ENCODE assay signal across 11 mouse cellular contexts in genomic region chr6:75602536-75603279, GRCm38 (mm10).
DNase-seq lines count a peak whose midpoint lies in the region; ATAC-seq lines count a peak whose summit lies in the region.
"Had no signal": no experiment of that assay in that cellular context is flagged by ENCODE, and none has a peak within 500 bp of the region (broad histone marks: within the 10 kb centered on the region; RNA-seq: fewer than 3 reads in every experiment).

No protein-coding gene starts in this region.

- under 1% methylated on average over 11 of the region's 11 CpGs for WGBS in forebrain, embryonic 14.5 days
- WGBS in midbrain, embryonic 12.5 days = 5% methylated on average over 11 of the region's 11 CpGs
- WGBS in kidney, embryonic 16.5 days = 17% methylated on average over 11 of the region's 11 CpGs
- WGBS in intestine, embryonic 16.5 days = 21% methylated on average over 11 of the region's 11 CpGs

- no peaks in the 10 kb centered on the region for H3K27me3 ChIP-seq in forebrain, embryonic 14.5 days (replicated peaks; ENCODE audit: control insufficient read depth, insufficient read depth, low read length)
- no peaks in the 10 kb centered on the region for H3K27me3 ChIP-seq in midbrain, embryonic 12.5 days
- H3K27me3 ChIP-seq in kidney, embryonic 16.5 days (ENCODE audit: insufficient read depth, low read length) = no peaks in the 10 kb centered on the region
- H3K27me3 ChIP-seq in intestine, embryonic 16.5 days (replicated peaks; ENCODE audit: control insufficient read depth, insufficient read depth, low read length) = no peaks in the 10 kb centered on the region

- H3K4me3 ChIP-seq in forebrain, embryonic 14.5 days (ENCODE audit: low read depth, low read length) = no peak overlapping the region
- no peak overlapping the region for H3K4me3 ChIP-seq in midbrain, embryonic 12.5 days
- no peak overlapping the region for H3K4me3 ChIP-seq in kidney, embryonic 16.5 days (ENCODE audit: low read length)
- H3K4me3 ChIP-seq in intestine, embryonic 16.5 days (ENCODE audit: low read length) = no peak overlapping the region

- ATAC-seq in forebrain, embryonic 14.5 days = peak; percentile 96
- peak; percentile 89 for ATAC-seq in midbrain, embryonic 12.5 days (ENCODE audit: low FRiP score, low read depth)
- ATAC-seq in kidney, embryonic 16.5 days (ENCODE audit: low FRiP score, low TSS enrichment) = no peak
- ATAC-seq in intestine, embryonic 16.5 days = no peak

- no peak overlapping the region for H3K9ac ChIP-seq in forebrain, embryonic 14.5 days (ENCODE audit: low read length)
- H3K9ac ChIP-seq in midbrain, embryonic 12.5 days (replicated peaks) = no peak overlapping the region
- H3K9ac ChIP-seq in kidney, embryonic 16.5 days (replicated peaks; ENCODE audit: low read length) = no peak overlapping the region
- no peak overlapping the region for H3K9ac ChIP-seq in intestine, embryonic 16.5 days (ENCODE audit: low read depth, low read length)

- DNase-seq in heart, adult 18-20 months = peak; percentile 9 to 22
- no peak for DNase-seq in heart, postnatal 25 days (ENCODE audit: low spot score)
- peak; percentile 70 for DNase-seq in cerebellum, adult 11 months
- DNase-seq in forebrain, embryonic 14.5 days (ENCODE audit: low spot score) = peak; percentile 89
- no peak for DNase-seq in adrenal gland, postnatal 25 days
- DNase-seq: kidney, postnatal 4 days; lung, adult 2 months; right cerebral cortex, adult 18-20 months had no signal

- H3K9me3 ChIP-seq in forebrain, embryonic 14.5 days (replicated peaks; ENCODE audit: control insufficient read depth, low read length) = no peaks in the 10 kb centered on the region
- H3K9me3 ChIP-seq in midbrain, embryonic 12.5 days = no peaks in the 10 kb centered on the region
- H3K9me3 ChIP-seq in kidney, embryonic 16.5 days (ENCODE audit: low read length) = no peaks in the 10 kb centered on the region
- no peaks in the 10 kb centered on the region for H3K9me3 ChIP-seq in intestine, embryonic 16.5 days (ENCODE audit: control insufficient read depth, low read length)

- no peaks in the 10 kb centered on the region for H3K36me3 ChIP-seq in forebrain, embryonic 14.5 days (ENCODE audit: control insufficient read depth, insufficient read depth, low read length)
- no peaks in the 10 kb centered on the region for H3K36me3 ChIP-seq in midbrain, embryonic 12.5 days
- no peaks in the 10 kb centered on the region for H3K36me3 ChIP-seq in kidney, embryonic 16.5 days (ENCODE audit: insufficient read depth, low read length)
- no peaks in the 10 kb centered on the region for H3K36me3 ChIP-seq in intestine, embryonic 16.5 days (ENCODE audit: control insufficient read depth, insufficient read depth, low read length)

- peak overlapping the region; percentile 9 for H3K27ac ChIP-seq in forebrain, embryonic 14.5 days (ENCODE audit: low read depth, low read length)
- H3K27ac ChIP-seq in midbrain, embryonic 12.5 days (replicated peaks) = peak overlapping the region; percentile 63
- H3K27ac ChIP-seq in kidney, embryonic 16.5 days (ENCODE audit: low read length) = no peak overlapping the region
- no peak overlapping the region for H3K27ac ChIP-seq in intestine, embryonic 16.5 days (ENCODE audit: low read length)

- intact Hi-C loops in heart, postnatal 25 days (cut with DNase I) = no loop called here

- peak overlapping the region; percentile 10; the same call in 1 of the 2 replicates for H3K4me2 ChIP-seq in forebrain, embryonic 14.5 days (ENCODE audit: low read length)
- peak overlapping the region; percentile 10; the same call in 1 of the 2 replicates for H3K4me2 ChIP-seq in midbrain, embryonic 12.5 days (replicated peaks)
- no peak overlapping the region for H3K4me2 ChIP-seq in kidney, embryonic 16.5 days (replicated peaks; ENCODE audit: low read depth, low read length)
- H3K4me2 ChIP-seq in intestine, embryonic 16.5 days (ENCODE audit: low read depth, low read length) = no peak overlapping the region

- peaks cover 9% of the 10 kb centered on the region; the same call in 1 of the 2 replicates for H3K4me1 ChIP-seq in forebrain, embryonic 14.5 days (ENCODE audit: control insufficient read depth, insufficient read depth, low read length)
- peaks cover 7% of the 10 kb centered on the region for H3K4me1 ChIP-seq in midbrain, embryonic 12.5 days
- H3K4me1 ChIP-seq in kidney, embryonic 16.5 days (ENCODE audit: insufficient read depth, low read length) = no peaks in the 10 kb centered on the region
- H3K4me1 ChIP-seq in intestine, embryonic 16.5 days (ENCODE audit: control insufficient read depth, insufficient read depth, low read length) = no peaks in the 10 kb centered on the region

Comparison
In these comparisons a context has a peak if more than half of its experiments do, and no peak if none do; other contexts are left out.
1. DNase-seq: peak in heart, adult 18-20 months (2 of 2), cerebellum, adult 11 months (single experiment) and forebrain, embryonic 14.5 days (single experiment); none in heart, postnatal 25 days (single experiment) and adrenal gland, postnatal 25 days (single experiment).
2. ATAC-seq: peak in forebrain, embryonic 14.5 days (single experiment) and midbrain, embryonic 12.5 days (single experiment); none in kidney, embryonic 16.5 days (single experiment) and intestine, embryonic 16.5 days (single experiment).
3. H3K27ac ChIP-seq: peak in forebrain, embryonic 14.5 days (single experiment) and midbrain, embryonic 12.5 days (single experiment); none in kidney, embryonic 16.5 days (single experiment) and intestine, embryonic 16.5 days (single experiment).
4. H3K4me2 ChIP-seq: peak in forebrain, embryonic 14.5 days (single experiment) and midbrain, embryonic 12.5 days (single experiment); none in kidney, embryonic 16.5 days (single experiment) and intestine, embryonic 16.5 days (single experiment).